Mouse (Mus musculus) heart, postnatal 0 days (tissue): ENCODE measurements at regions not wholly inside any gene's neighbourhood (a gene's known extent, or its start where the extent isn't known, plus 50 kb on each side); places are given as distances from the start of the nearest gene placed in this dataset.

Experiments used
- ATAC-seq: fragments of 200-750 bp; cut with Nextera tagmentation; 2 replicates; pipeline ENCODE4 v1.8.0; 2017; ENCODE audit warnings: low read depth, moderate number of reproducible peaks, moderate library complexity; ENCODE audit not compliant: insufficient read depth
- DNase-seq: peaks from one replicate; pipeline ENCODE4 v3.0.0-alpha.2; 2016; ENCODE audit warnings: low spot score
- H3K27ac ChIP-seq: fragments of 300-500 bp; sonication (generic); 2 replicates; pipeline ENCODE4 v1.5.1; 2014; ENCODE audit warnings: low read depth, mild to moderate bottlenecking
- H3K27me3 ChIP-seq: fragments of 300-500 bp; sonication (generic); 2 replicates; pipeline ENCODE4 v1.6.1; 2014; ENCODE audit warnings: low read length, mixed read lengths; ENCODE audit not compliant: control insufficient read depth, insufficient read depth
- H3K36me3 ChIP-seq: fragments of 300-500 bp; sonication (generic); replicated peaks from 2 replicates; pipeline ENCODE4 v1.6.1; 2014; ENCODE audit warnings: low read length, mixed read lengths; ENCODE audit not compliant: control insufficient read depth, insufficient read depth
- H3K4me1 ChIP-seq: fragments of 300-500 bp; sonication (generic); 2 replicates; pipeline ENCODE4 v1.6.1; 2014; ENCODE audit warnings: antibody characterized with exemption; ENCODE audit not compliant: control insufficient read depth, insufficient read depth
- H3K4me2 ChIP-seq: fragments of 300-500 bp; sonication (generic); 2 replicates; pipeline ENCODE4 v1.6.1; 2014; ENCODE audit warnings: low read depth, mild to moderate bottlenecking, low read length, moderate library complexity
- H3K4me3 ChIP-seq: fragments of 300-500 bp; sonication (generic); 2 replicates; pipeline ENCODE4 v1.5.1; 2014; ENCODE audit warnings: low read depth, low read length
- H3K9ac ChIP-seq: fragments of 300-500 bp; sonication (generic); replicated peaks from 2 replicates; pipeline ENCODE4 v1.6.1; 2014; ENCODE audit warnings: low read depth, low read length, mixed read lengths
- H3K9me3 ChIP-seq: fragments of 300-500 bp; sonication (generic); replicated peaks from 2 replicates; pipeline ENCODE4 v1.6.1; 2016; ENCODE audit warnings: low read length; ENCODE audit not compliant: control insufficient read depth
- CTCF ChIP-seq: IDR thresholded peaks from 2 replicates; pipeline ENCODE4 v1.5.1; 2016; ENCODE audit warnings: antibody characterized with exemption, control low read depth, low read depth
- EP300 ChIP-seq: IDR thresholded peaks from 2 replicates; pipeline ENCODE4 v1.6.1; 2016; ENCODE audit warnings: antibody characterized with exemption, low read depth
- WGBS: fragments of 180-500 bp; shearing (Covaris S2); extraction: QIAGEN DNeasy Blood & Tissue Kit; methylation state at CpG from one replicate; pipeline ENCODE4 v1.1.7; 2014; 5-methylcytosine and 5-hydroxymethylcytosine counted together

DNA sequence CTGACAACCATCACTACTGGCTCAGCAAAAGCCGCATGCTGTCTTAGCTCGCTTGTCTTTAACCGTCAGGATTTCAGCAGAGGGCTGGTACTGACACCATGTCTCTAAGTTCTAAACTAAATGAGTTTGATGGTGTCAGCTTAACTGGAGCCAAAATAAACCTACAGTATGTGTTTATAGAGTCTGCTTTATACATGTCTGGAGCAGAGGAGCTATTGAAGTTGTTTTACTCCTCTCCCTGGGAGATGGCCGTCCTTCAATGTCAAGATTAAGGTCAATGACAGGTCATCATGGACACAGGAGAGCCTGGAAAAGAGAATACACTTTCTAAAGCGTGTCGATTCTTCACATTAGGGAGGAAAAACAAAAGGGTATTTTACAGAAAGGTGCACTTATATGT, 231.0 kb downstream of the Tfec start:
- no peak for ATAC-seq
- Histone ChIP-seq H3K9me3 (peaks cover 3% of the 10 kb centered on the region; the same call in 1 of the 2 replicates), H3K27me3 (no peaks in the 10 kb centered on the region), H3K4me1 (no peaks in the 10 kb centered on the region), H3K4me3 (no peak overlapping the region), H3K9ac (no peak overlapping the region), H3K36me3 (no peaks in the 10 kb centered on the region), H3K27ac (no peak overlapping the region), H3K4me2 (no peak overlapping the region)
- WGBS, result 36% methylated on average over 6 of the region's 6 CpGs
- no peak for DNase-seq
- TF ChIP-seq EP300 (no peak), CTCF (no peak)

DNA sequence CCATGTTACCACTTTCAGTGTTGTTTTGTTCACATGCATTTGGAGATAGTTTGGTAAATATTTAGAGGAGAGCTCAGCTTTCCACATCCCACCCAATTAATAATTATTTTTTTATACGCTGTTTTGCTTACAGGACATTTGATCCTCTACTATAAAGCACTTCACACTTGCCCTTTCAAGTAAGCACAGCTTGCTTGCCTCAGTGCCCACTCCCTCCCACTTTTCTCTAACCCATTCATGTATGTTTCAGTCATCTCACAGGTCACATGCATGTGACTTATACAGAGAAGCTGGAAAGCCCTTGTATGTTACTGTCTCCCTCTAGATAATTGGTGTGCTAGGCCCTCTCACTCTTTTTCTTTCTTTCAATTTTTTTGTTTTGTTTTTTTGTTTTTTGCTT, 252.0 kb downstream of the Tfec start:
- DNase-seq (no peak), ATAC-seq (no peak)
- no peaks in the 10 kb centered on the region for H3K4me1 ChIP-seq
- H3K9ac ChIP-seq, result no peak overlapping the region
- no peaks in the 10 kb centered on the region for H3K9me3 ChIP-seq
- no peaks in the 10 kb centered on the region for H3K36me3 ChIP-seq
- no peak overlapping the region for H3K27ac ChIP-seq
- no peak overlapping the region for H3K4me3 ChIP-seq
- 87% methylated on average over 1 of the region's 1 CpGs for WGBS
- no peaks in the 10 kb centered on the region for H3K27me3 ChIP-seq
- TF ChIP-seq CTCF (no peak), EP300 (no peak)
- no peak overlapping the region for H3K4me2 ChIP-seq

DNA sequence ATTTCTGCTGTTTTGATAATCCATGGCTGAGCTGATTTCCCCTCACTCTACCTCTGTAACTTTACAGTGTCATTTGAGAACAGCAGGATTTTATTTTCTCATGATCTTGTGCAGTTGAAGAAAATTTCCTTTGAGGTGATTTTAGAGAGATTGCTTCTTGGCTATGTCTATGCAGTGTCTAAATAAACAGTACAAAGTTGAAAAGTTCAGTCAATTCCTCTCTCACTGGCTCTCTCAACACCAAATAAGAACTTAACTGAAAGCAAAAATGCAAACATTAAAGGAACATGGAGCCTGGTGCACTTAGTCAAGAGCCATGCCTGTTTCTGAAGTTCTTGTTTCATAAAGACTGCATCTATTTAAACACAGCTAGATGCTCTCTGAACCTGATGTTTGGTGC, 254.7 kb downstream of the Tfec start:
- no peak overlapping the region for H3K4me2 ChIP-seq
- DNase-seq, result no peak
- no peak for ATAC-seq
- H3K36me3 ChIP-seq, result no peaks in the 10 kb centered on the region
- H3K9me3 ChIP-seq, result no peaks in the 10 kb centered on the region
- no peaks in the 10 kb centered on the region for H3K4me1 ChIP-seq
- TF ChIP-seq EP300 (no peak), CTCF (no peak)
- H3K9ac ChIP-seq, result no peak overlapping the region
- no peaks in the 10 kb centered on the region for H3K27me3 ChIP-seq
- no peak overlapping the region for H3K27ac ChIP-seq
- H3K4me3 ChIP-seq, result no peak overlapping the region

DNA sequence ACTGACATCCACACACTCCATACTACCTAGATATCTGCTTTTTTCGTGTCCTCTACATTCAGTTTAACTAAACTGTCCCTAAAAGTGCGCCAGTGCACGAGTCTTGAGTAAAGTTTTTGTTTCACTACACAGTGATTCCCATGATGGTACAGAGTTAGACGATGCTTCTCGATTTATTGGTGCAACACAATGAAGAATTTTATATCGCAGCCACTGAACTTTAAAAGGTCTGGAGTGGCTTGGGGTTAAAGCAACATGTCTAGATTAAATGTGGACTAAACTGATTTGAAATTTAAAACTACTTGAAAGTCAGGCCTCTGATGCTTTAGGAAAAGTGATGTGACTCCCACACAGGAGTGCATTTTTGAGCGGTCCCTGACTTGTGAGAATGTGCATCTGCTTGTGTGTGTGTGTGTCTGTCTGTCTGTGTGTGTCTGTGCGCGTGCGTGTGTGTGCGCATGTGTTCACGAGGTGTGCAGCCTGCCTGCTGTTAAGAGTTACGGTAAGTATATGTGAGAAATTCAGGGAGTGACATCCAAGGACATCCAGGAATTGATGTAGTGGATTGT, 261.4 kb downstream of the Tfec start:
- H3K36me3 ChIP-seq, result no peaks in the 10 kb centered on the region
- H3K9me3 ChIP-seq, result no peaks in the 10 kb centered on the region
- DNase-seq (no peak), ATAC-seq (no peak)
- no peaks in the 10 kb centered on the region for H3K27me3 ChIP-seq
- H3K4me2 ChIP-seq, result no peak overlapping the region
- H3K4me1 ChIP-seq, result no peaks in the 10 kb centered on the region
- no peak for TF ChIP-seq CTCF
- TF ChIP-seq EP300, result no peak
- H3K4me3 ChIP-seq, result no peak overlapping the region
- H3K9ac ChIP-seq, result no peak overlapping the region
- H3K27ac ChIP-seq, result no peak overlapping the region
- 85% methylated on average over 13 of the region's 13 CpGs for WGBS

DNA sequence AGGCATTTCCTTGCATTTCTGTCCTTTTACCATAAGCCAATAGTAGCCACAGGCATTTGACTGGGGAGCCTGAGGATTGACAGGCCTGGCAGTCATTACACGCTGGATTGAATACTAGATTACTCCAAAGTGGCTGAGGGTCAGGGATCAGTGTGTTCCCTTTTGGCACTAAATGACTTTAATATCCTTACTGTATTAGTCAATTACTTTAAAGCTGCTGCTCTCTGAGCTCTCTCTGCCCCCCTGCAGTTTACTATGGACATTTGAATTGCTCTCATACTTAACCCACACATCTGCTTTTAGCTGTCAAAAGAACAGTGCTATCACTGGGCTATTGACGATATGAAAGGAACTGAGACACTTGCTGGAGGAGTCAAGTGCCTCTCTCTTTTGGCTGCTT, 262.1 kb downstream of the Tfec start:
- Histone ChIP-seq H3K36me3 (no peaks in the 10 kb centered on the region), H3K4me2 (no peak overlapping the region), H3K27me3 (no peaks in the 10 kb centered on the region), H3K27ac (no peak overlapping the region), H3K9me3 (no peaks in the 10 kb centered on the region), H3K9ac (no peak overlapping the region), H3K4me3 (no peak overlapping the region), H3K4me1 (no peaks in the 10 kb centered on the region)
- ATAC-seq (no peak), DNase-seq (no peak)
- TF ChIP-seq CTCF, result no peak
- TF ChIP-seq EP300, result no peak
- WGBS, result 51% methylated on average over 2 of the region's 2 CpGs

DNA sequence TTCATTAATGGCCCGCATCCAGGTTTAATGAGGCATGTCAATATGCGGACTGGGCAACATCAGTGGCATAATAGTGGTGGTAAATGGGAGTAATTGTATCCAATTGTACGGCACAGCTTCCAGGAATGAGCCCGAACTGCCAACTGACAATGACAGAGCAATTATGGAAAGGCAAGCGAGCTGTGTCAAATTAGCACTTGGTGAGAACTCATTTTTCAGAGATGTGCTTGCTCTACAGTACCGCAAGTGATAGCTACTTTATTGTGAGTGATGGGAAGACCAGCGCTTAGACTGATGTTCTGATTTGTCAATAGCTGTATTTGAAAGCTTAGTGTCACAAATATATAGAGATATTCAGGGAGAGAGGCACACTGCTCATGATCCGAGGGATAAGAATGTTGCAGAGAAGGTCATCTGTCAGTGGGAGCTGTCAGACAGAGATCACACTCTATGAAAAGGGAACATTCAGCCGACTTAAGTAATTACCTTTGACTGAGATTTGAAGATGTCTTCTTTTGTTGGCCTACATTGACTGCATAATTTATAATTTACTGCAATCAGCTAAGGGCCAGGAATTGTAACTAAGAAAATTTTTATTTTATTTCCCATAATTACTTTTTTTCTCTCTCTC, 290.7 kb downstream of the Tfec start:
- Histone ChIP-seq H3K36me3 (no peaks in the 10 kb centered on the region), H3K27ac (no peak overlapping the region), H3K9ac (no peak overlapping the region), H3K9me3 (no peaks in the 10 kb centered on the region), H3K4me1 (no peaks in the 10 kb centered on the region), H3K27me3 (no peaks in the 10 kb centered on the region), H3K4me3 (no peak overlapping the region), H3K4me2 (no peak overlapping the region)
- ATAC-seq, result no peak
- WGBS, result 74% methylated on average over 9 of the region's 9 CpGs
- no peak for DNase-seq
- TF ChIP-seq EP300 (no peak), CTCF (no peak)
